ENCODE assay signal across 8 mouse cellular contexts in the genomic region with DNA sequence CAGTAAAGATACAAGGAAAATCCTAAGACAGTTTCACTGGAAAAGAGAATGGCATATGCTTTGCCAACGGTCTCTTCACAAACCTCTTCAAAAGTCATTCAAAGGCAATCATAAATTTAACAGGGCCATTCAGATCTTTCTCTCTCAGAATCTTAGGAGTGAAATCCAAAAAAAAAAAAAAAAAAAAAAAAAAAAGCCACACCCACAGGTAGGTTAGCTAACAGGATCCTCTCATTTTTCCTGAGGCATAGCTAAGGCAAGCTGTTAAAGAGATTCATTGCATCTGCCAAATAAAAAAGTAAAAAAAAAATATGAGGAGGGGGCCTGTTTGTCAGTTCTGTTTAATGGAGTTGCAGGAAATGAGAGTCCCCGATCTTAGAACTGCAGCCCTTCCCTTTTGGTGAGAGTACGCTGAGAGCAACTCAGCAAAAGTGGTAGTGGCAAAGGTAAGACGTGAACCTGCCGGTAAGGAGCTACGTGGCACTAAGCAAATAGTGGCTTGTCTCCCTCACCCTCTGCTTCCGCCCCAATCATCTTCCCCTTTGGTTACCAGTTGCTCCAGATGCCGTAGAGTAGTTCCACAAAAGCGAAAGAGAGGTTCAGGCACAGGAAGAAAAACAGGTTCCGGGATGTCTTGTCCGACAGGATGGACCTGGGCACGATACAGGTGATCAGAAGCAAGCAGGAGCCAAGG. TPM values are rescaled to one million over a fixed set of nuclear protein-coding genes. Genes with fewer than 3 reads are reported as not detected.
A peak's percentile ranks its signal among the peaks of the same experiment; 100 is the strongest.
DNase-seq lines count a peak whose midpoint lies in the region; ATAC-seq and TF ChIP-seq lines count a peak whose summit lies in the region.

No protein-coding gene starts in this region.

- no peaks in the 10 kb centered on the region for H3K9me3 ChIP-seq in G1E (replicated peaks)
- H3K9me3 ChIP-seq in intestine, embryonic 14.5 days (ENCODE audit: control insufficient read depth, low read length) = no peaks in the 10 kb centered on the region
- H3K9me3 ChIP-seq in lung, postnatal 0 days (ENCODE audit: low read length) = no peaks in the 10 kb centered on the region

- peaks cover 27% of the 10 kb centered on the region for H3K4me1 ChIP-seq in G1E (ENCODE audit: insufficient read depth, low read depth, low read length)
- H3K4me1 ChIP-seq in intestine, embryonic 14.5 days (replicated peaks; ENCODE audit: control insufficient read depth, insufficient read depth, low read length) = peaks cover 13% of the 10 kb centered on the region; the same call in 1 of the 2 replicates
- no peaks in the 10 kb centered on the region for H3K4me1 ChIP-seq in lung, postnatal 0 days (ENCODE audit: insufficient read depth, low read depth, low read length)

- peak; percentile 14 for DNase-seq in heart, adult 8-10 months (ENCODE audit: low spot score)
- no peak for DNase-seq in heart, adult 11 months
- peak; percentile 27 for DNase-seq in G1E (ENCODE audit: low spot score)
- DNase-seq in intestine, embryonic 14.5 days (ENCODE audit: low spot score) = no peak
- peak; percentile 72 for DNase-seq in lung, postnatal 0 days (ENCODE audit: low spot score)
- DNase-seq in retina, embryonic 14.5 days (ENCODE audit: low spot score) = peak; percentile 18
- DNase-seq in cerebellum, adult 9-11 months = no peak

- peak overlapping the region; percentile 80 for H3K4me3 ChIP-seq in G1E (ENCODE audit: low read depth, low read length)
- peak overlapping the region; percentile 90 for H3K4me3 ChIP-seq in intestine, embryonic 14.5 days (ENCODE audit: low read depth, low read length)
- peak overlapping the region; percentile 83 for H3K4me3 ChIP-seq in lung, postnatal 0 days (ENCODE audit: low read depth, low read length)

- H3K27me3 ChIP-seq in G1E (ENCODE audit: insufficient read depth, low read length) = no peaks in the 10 kb centered on the region
- no peaks in the 10 kb centered on the region for H3K27me3 ChIP-seq in intestine, embryonic 14.5 days (replicated peaks; ENCODE audit: control insufficient read depth, insufficient read depth, low read length)
- H3K27me3 ChIP-seq in lung, postnatal 0 days (replicated peaks; ENCODE audit: insufficient read depth, low read length) = no peaks in the 10 kb centered on the region

- peak overlapping the region; percentile 88 for H3K9ac ChIP-seq in intestine, embryonic 14.5 days (ENCODE audit: low read length)
- peak overlapping the region; percentile 78 for H3K9ac ChIP-seq in lung, postnatal 0 days (replicated peaks; ENCODE audit: low read depth)

- WGBS in intestine, embryonic 14.5 days = 5% methylated on average over 12 of the region's 12 CpGs
- WGBS in lung, postnatal 0 days = 4% methylated on average over 12 of the region's 12 CpGs

- peak overlapping the region; percentile 91; the same call in 1 of the 2 replicates for H3K27ac ChIP-seq in intestine, embryonic 14.5 days (ENCODE audit: low read depth)
- H3K27ac ChIP-seq in lung, postnatal 0 days (ENCODE audit: low read length) = peak overlapping the region; percentile 86

- TF ChIP-seq CTCF in G1E (IDR thresholded peaks at IDR 0.05; ENCODE audit: low read depth, low read length) = no peak
- TF ChIP-seq CTCF in lung, postnatal 0 days (IDR thresholded peaks at IDR 0.05) = no peak

- no peak for TF ChIP-seq EP300 in lung, postnatal 0 days (IDR thresholded peaks at IDR 0.05)

- peaks cover 40% of the 10 kb centered on the region for H3K36me3 ChIP-seq in G1E (replicated peaks)
- peaks cover 28% of the 10 kb centered on the region for H3K36me3 ChIP-seq in intestine, embryonic 14.5 days (ENCODE audit: control insufficient read depth, insufficient read depth, low read length)
- H3K36me3 ChIP-seq in lung, postnatal 0 days (ENCODE audit: insufficient read depth, low read length) = no peaks in the 10 kb centered on the region

- peak; percentile 52 for ATAC-seq in G1E (ENCODE audit: extremely low read depth, insufficient number of reproducible peaks, low FRiP score, poor library complexity, severe bottlenecking)
- ATAC-seq in erythroblast, adult 5-6 weeks (replicated peaks; ENCODE audit: low FRiP score, poor library complexity, severe bottlenecking) = peak; percentile 60
- ATAC-seq in intestine, embryonic 14.5 days (replicated peaks; ENCODE audit: low FRiP score, low TSS enrichment, low read depth) = peak; percentile 12
- ATAC-seq in lung, postnatal 0 days = peak; percentile 29

- peak overlapping the region; percentile 98 for H3K4me2 ChIP-seq in intestine, embryonic 14.5 days (ENCODE audit: low read length)
- peak overlapping the region; percentile 97 for H3K4me2 ChIP-seq in lung, postnatal 0 days (replicated peaks; ENCODE audit: low read depth, low read length)

RNA-seq across cellular contexts. Expression of a gene that starts 0.8 kb away (rescaled TPM):
- 10 to 100 TPM; 10.0 to 17.4 (median 10.9) TPM for total RNA-seq in heart, adult 8-10 months (2022)
- total RNA-seq in G1E (2014; fragmentation: Nextera tagmentation) (25.8 and 28.2 TPM in 2 replicates), G1E (2017) (29.9 and 38.4 TPM in 2 replicates)
- 1.9 and 3.0 TPM in 2 replicates for polyA plus RNA-seq in G1E (2012)
- total RNA-seq in erythroblast, adult 5-6 weeks (2015; ENCODE audit: low replicate concordance) = 1.7 and 11.9 TPM in 2 replicates
- total RNA-seq in erythroblast, adult 5-6 weeks (2017; ENCODE audit: low replicate concordance) = 3.6 and 20.4 TPM in 2 replicates
- 38.2 and 41.8 TPM in 2 replicates for polyA plus RNA-seq in intestine, embryonic 14.5 days (2014; fragmentation: Nextera tagmentation; extraction: Ambion mirVana)
- polyA plus RNA-seq in lung, postnatal 0 days (2015; fragmentation: Nextera tagmentation; extraction: Ambion mirVana) = 25.0 and 29.0 TPM in 2 replicates

RNA-seq across cellular contexts. Expression of a gene that starts 0.8 kb away (rescaled TPM):
- 10 to 100 TPM; 13.1 to 17.8 (median 15.4) TPM for total RNA-seq in heart, adult 8-10 months (2022)
- total RNA-seq in G1E (2014; fragmentation: Nextera tagmentation) (6.9 and 8.0 TPM in 2 replicates), G1E (2017) (8.6 and 9.1 TPM in 2 replicates)
- polyA plus RNA-seq in G1E (2012) = 3.2 and 7.4 TPM in 2 replicates
- 2.3 and 4.6 TPM in 2 replicates for total RNA-seq in erythroblast, adult 5-6 weeks (2015; ENCODE audit: low replicate concordance)
- 0.98 and 1.4 TPM in 2 replicates for total RNA-seq in erythroblast, adult 5-6 weeks (2017; ENCODE audit: low replicate concordance)
- polyA plus RNA-seq in intestine, embryonic 14.5 days (2014; fragmentation: Nextera tagmentation; extraction: Ambion mirVana) = 21.5 and 23.9 TPM in 2 replicates
- polyA plus RNA-seq in lung, postnatal 0 days (2015; fragmentation: Nextera tagmentation; extraction: Ambion mirVana) = 10.4 and 10.9 TPM in 2 replicates

Comparison
In these comparisons a context has a peak if more than half of its experiments do, and no peak if none do; other contexts are left out.
1. DNase-seq: peak in heart, adult 8-10 months (single experiment), G1E (single experiment), lung, postnatal 0 days (single experiment) and retina, embryonic 14.5 days (single experiment); none in heart, adult 11 months (single experiment), intestine, embryonic 14.5 days (single experiment) and cerebellum, adult 9-11 months (single experiment).
2. Peak in every context shown above with its lines, with median percentiles within 50 percentile points of each other: ATAC-seq and H3K4me3 ChIP-seq.